Mouse (Mus musculus) mature B cell (primary cell): ENCODE data around the gene Tmbim1.
"Not testable (repeated sequence)": the region's sequence is repeated elsewhere in the genome, so short reads cannot be mapped to it uniquely, and the experiment has no call there.

Experiments
- in situ Hi-C: fragments of 300-500 bp; cut with MboI; formaldehyde crosslinking; loops from 2 replicates; pipeline ENCODE4 v1.14.3; 2019

Gene Tmbim1

GRCm38 (mm10) chr1:74305522-74305921 lies at the start of gene Tmbim1:
Gene Tmbim1, minus strand, starts transcription at chr1:74305622.
- in situ Hi-C loops: no loop called here

GRCm38 (mm10) chr1:74353453-74354229 lies 48.2 kb upstream of the Tmbim1 start:
- in situ Hi-C loops: no loop called here

DNA sequence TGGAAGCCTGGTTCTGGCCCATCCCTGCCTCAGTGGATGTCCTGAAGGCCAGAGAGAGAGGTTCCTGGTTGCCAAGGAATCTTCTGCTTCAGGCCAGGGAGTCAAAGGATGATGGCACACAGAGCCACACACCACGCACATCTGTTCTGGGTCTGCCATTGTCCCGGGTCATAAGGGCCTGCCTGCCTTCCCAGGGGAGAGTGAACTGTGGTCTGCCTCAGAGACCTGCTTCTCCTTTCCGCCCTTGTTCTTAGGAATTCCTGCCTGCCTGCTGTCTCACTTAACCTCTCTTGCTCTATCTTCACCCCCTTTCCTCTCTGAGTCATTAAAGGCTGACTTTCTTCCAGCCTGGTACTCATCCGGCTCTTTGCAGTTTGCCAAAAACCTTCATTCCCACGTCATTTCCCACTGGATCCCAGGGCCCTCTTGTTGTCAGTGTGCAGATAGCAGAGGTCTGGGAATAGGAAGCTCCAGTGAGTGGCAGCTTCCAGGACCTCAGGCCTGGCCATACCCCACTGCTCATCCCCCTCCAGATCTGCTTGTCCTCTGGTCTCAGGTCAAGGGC lies 47.2 kb upstream of the Tmbim1 start:
- in situ Hi-C loops: no loop called here

- in situ Hi-C loops: no loop called here
Observed at GRCm38 (mm10) chr1:74351185-74351769, 45.9 kb upstream of the Tmbim1 start.

DNA sequence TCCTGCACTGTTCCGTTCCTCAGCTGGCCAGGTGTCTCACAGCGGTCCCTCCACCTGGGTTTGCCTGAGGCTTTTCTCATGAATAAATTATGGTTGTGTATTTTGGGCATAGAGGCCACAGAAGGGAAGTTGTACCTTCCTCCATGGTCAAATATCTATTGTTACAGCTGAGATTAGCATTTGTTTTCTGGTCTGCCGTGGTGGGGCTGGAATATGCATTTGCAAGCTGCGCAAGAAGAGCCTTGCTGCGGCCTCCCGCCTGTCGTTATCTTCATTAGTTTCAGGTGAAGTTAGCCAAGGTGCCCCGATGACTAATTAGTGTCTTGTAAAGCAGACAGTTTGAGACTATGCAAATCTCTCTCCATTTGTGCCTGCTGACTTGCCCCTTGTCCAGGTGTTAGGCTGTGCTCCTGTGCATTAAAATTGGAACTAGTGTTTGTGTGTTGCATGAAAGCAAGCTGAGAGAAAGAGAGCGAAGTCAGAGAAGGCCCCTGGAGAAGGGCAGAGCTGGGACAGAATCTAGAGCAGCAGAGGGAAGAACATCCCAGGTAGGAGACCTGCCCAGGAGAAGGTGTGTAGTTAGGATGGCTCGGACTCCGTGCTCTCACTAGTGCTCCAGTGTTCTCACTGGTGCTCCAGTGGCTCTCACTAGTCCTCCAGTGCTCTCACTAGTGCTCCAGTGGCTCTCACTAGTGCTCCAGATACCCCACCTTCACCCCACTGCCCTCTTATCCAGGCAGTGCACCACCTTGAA lies 38.9 kb upstream of the Tmbim1 start:
- in situ Hi-C loops: no loop called here

GRCm38 (mm10) chr1:74343161-74343560 lies 37.7 kb upstream of the Tmbim1 start:
- in situ Hi-C loops: no loop called here

DNA sequence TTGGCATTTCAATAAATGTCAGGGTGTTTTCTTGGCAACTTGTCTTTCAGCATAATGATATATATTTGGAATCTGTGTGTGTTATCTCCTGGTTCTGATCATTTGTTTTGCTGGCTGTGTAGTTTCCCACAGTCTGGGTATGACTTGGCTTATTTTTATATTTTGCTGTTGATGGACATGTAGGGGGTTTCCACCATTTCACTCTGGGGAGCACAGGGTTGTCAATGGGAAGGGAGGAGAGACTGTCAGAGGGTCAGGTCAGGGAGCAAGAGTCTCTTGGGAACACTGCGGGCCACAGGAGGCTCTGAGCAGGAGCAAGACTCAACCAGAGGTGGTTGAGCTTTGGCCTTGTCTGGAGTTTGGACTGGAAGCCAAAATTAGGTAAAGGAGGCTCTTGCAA lies 36.9 kb upstream of the Tmbim1 start:
- in situ Hi-C loops: no loop called here

GRCm38 (mm10) chr1:74341898-74342297 lies 36.5 kb upstream of the Tmbim1 start:
- in situ Hi-C loops: no loop called here

GRCm38 (mm10) chr1:74340992-74341391 lies 35.6 kb upstream of the Tmbim1 start:
- in situ Hi-C loops: not testable (repeated sequence)

DNA sequence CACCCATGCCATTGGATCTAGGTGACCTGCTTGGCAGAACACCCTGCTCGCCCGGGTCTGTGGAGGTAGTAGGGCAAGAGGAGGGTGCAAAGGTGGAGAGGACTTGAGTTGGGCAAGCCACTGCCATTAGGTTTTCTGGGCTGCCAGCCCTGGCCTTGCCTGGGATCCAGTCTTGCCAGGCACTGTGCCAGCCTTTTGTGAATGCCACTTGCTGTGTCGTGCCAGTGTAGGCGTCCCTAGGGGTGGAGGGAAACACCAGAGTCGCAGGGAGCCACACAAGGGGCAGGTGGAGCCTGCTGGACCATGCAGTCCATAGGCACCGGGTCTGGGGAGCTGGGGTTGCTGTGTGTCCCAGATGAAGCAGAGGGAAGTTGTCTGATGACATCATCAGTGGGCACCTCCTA lies 34.9 kb upstream of the Tmbim1 start:
- in situ Hi-C loops: no loop called here

DNA sequence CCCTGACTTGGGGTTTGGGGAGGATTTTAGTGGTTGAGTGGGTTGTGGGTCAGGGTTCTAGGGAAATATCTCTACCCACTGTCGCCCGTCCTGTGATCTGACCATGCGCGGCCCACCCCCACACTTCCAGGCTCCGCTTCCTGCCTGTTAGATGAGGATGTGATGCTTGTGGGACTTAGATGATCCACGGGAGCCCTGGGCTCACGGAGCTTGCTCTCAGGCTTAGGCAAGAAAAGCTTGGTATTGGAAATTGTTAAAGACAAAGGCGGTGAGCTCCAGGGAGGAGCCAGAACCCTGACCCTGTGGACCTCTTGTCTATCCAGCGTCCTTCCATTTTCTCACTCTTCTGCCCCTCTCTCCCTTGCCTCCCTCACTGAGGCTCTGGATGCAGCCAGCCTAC lies 34.5 kb upstream of the Tmbim1 start:
- in situ Hi-C loops: no loop called here

DNA sequence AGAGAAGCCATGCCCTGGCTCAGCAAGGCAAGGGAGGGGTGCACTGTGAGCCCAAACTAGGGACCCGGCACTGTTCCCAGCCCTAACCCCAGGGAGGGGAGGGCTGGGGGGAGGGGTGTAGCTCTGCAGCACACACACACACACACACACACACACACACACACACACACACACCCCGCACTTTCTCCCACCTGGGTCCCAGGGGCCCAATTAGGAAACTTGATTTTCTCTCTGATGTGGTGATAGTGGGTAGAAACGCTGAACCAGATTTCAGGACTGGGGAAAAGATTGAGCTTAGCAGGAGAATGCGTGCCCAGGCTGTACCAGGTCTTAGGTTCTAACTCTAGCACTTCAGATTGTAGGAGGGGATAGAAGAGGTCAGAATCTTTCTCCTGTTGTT lies 33.2 kb upstream of the Tmbim1 start:
- in situ Hi-C loops: no loop called here

- in situ Hi-C loops: no loop called here
Observed at GRCm38 (mm10) chr1:74338013-74338412, 32.6 kb upstream of the Tmbim1 start.

- in situ Hi-C loops: no loop called here
Observed at GRCm38 (mm10) chr1:74337241-74337771, 31.9 kb upstream of the Tmbim1 start.

DNA sequence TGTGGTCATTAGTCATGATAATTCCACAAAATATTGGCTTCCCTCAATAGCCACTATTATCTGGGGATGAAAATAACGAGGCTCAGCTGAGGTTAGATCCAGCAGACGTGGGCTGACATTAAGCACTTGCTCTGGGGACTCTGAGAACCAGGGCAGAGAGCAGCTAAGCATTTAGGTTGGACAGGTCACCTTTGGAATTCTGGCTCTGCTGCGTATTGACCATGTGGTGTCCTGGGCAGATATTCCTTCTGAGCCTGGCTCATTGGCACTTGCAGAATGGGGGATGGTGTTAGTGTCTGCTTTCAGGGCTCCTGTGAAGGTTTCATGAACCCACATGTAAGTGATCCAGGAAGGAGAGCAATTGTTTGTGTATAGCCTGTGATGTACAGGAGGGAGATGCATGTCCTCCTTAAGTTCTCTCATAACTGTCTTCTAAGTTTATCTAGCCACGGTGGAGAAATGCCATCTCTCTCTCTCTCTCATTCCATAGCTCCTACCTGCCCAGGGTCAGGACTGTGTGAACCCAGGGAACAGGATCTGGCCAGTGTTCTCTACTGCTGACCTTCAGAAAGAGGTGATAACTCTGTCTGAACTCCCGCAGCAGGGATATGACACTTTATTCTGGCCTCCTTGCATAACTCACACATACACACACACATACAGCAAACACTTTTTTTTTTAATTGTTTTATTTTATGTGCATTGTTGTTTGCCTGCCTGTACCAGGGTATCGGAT lies 30.2 kb upstream of the Tmbim1 start:
- in situ Hi-C loops: no loop called here

GRCm38 (mm10) chr1:74335033-74335432 lies 29.6 kb upstream of the Tmbim1 start:
- in situ Hi-C loops: no loop called here

DNA sequence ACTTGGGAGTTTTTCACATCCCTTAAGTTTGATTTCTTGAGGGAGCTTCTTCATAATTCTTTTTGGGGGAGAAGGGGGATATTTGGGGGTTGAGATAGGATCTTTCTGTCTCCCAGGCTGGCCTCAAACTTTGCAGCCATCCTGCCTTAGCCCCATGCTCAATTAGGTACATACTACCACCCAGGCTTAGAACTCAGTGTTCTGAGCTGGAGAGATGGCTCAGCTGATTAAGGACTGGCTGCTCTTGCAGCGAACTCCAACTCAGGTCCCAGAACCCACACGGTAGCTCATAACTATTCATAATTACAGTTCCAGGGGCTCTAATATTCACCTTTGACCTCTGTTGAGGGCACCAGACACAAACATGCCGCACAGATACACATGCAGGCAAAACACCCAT lies 29.2 kb upstream of the Tmbim1 start:
- in situ Hi-C loops: no loop called here

DNA sequence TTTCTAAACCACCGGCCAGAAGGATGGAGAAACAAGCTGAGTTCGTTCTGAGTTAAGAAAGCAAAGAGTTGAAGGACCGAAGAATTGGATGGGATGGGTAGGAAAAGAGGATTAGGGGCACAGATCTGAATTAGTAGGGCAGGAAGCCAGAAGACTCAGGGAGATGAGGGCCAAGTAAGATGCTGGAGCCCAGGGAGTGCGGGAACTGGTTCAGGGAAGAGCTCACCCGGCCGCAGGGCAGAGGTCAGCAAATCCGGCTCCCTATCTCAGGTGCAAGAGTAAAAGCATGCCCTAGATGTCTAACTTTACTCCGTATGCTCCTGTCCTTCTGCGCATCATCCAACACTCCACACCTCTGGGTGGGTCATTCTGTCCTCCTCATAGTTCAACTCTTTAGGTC lies 27.5 kb upstream of the Tmbim1 start:
- in situ Hi-C loops: no loop called here

GRCm38 (mm10) chr1:74332241-74332763 lies 26.9 kb upstream of the Tmbim1 start:
- in situ Hi-C loops: no loop called here

DNA sequence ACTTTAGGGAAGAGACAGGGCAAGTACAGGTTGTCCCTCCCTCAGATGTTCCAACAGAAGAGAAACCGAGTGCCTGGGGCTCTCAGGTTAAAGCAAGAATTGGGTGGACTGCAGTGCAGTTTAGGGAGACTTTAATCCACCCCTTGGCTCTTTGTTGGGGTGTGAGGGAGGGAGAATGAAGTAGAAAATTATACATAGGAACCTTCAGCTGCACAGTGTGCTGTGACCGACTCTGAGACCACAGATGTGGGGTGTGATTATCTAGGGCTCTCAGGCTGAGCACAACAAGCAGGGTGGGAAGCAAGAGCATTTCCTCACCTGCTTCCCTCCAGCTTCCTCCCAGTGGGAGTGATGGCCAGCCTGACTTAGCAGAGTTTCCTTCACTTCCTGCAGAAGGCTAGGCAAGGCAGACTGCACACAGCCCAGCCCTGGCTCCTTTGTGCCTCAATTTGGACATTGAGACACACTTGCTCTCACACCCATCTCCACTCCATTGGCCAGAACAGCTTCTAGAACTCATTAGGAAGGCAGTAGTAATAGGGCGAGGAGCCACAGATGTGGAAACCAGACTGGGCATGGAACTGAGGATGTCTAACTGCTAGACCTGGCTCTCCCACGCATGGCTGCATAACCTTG lies 25.7 kb upstream of the Tmbim1 start:
- in situ Hi-C loops: no loop called here

DNA sequence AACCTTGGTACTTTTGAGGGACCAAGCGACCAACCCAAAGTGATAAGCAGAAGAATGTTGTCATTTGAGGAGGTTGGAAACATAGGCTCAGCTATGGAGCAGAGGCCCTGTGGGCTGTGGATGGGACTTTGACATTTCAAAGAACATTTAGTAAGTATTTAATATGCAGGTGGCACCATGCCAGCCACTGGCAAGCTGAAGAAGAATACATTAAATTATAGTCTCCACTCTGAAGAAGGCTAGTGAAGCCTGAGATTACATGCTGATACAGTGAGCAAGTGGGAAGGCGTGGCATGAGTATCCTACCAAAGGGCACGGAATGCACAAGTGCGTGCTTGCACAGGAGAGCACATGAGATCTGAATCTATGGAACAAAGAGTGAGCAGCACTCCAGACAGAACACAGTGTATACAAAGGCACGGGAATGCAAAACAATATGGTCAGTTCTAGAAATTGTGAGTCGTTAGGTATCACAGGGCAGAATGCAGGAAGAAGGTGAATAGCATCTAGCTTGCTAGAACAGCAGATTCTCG lies 24.5 kb upstream of the Tmbim1 start:
- in situ Hi-C loops: no loop called here
